Mouse (Mus musculus) liver, embryonic 16.5 days (tissue): Measurements from ENCODE around the gene Il1r2. TPM values are rescaled to one million over a fixed set of nuclear protein-coding genes. Genes with fewer than 3 reads are reported as not detected.
A peak's percentile ranks its signal among the peaks of the same experiment; 100 is the strongest.

Experiments used
- ATAC-seq: fragments of 200-750 bp; cut with Nextera tagmentation; 2 replicates; pipeline ENCODE4 v1.8.0; 2017; ENCODE audit warnings: low read depth, mild to moderate bottlenecking, moderate number of reproducible peaks, moderate library complexity
- H3K27ac ChIP-seq: fragments of 300-500 bp; sonication (generic); 2 replicates; pipeline ENCODE4 v1.5.1; 2014; ENCODE audit warnings: mild to moderate bottlenecking, low read length
- H3K27me3 ChIP-seq: fragments of 300-500 bp; sonication (generic); 2 replicates; pipeline ENCODE4 v1.6.1; 2014; ENCODE audit warnings: low read depth, low read length, mixed read lengths; ENCODE audit not compliant: control insufficient read depth, insufficient read depth
- H3K36me3 ChIP-seq: fragments of 300-500 bp; sonication (generic); 2 replicates; pipeline ENCODE4 v1.6.1; 2014; ENCODE audit warnings: mild to moderate bottlenecking; ENCODE audit not compliant: control insufficient read depth, insufficient read depth
- H3K4me1 ChIP-seq: fragments of 300-500 bp; sonication (generic); 2 replicates; pipeline ENCODE4 v1.6.1; 2014; ENCODE audit warnings: low read depth, low read length, mixed read lengths; ENCODE audit not compliant: control insufficient read depth
- H3K4me2 ChIP-seq: fragments of 300-500 bp; sonication (generic); 2 replicates; pipeline ENCODE4 v1.6.1; 2014; ENCODE audit warnings: low read depth, low read length, mixed read lengths
- H3K4me3 ChIP-seq: fragments of 300-500 bp; sonication (generic); 2 replicates; pipeline ENCODE4 v1.5.1; 2014; ENCODE audit warnings: low read depth, mild to moderate bottlenecking, low read length
- H3K9ac ChIP-seq: fragments of 300-500 bp; sonication (generic); 2 replicates; pipeline ENCODE4 v1.6.1; 2014; ENCODE audit warnings: low read depth, low read length
- H3K9me3 ChIP-seq: fragments of 300-500 bp; sonication (generic); replicated peaks from 2 replicates; pipeline ENCODE4 v1.6.1; 2016; ENCODE audit warnings: low read length; ENCODE audit not compliant: control insufficient read depth
- WGBS: fragments of 180-500 bp; shearing (Covaris S2); extraction: QIAGEN DNeasy Blood & Tissue Kit; methylation state at CpG from one replicate; pipeline ENCODE4 v1.1.7; 2014; ENCODE audit not compliant: insufficient replicate concordance; 5-methylcytosine and 5-hydroxymethylcytosine counted together
- polyA plus RNA-seq: library from polyadenylated mRNA; unstranded; fragments of >200 nt; fragmentation: Nextera tagmentation; extraction: Ambion mirVana; gene quantifications from 2 replicates; pipeline ENCODE4 v1.2.1, GENCODE M21; 2015

Il1r2 gene
- polyA plus RNA-seq, 1 experiment from 2014 or later: 1.9 TPM

GRCm38 (mm10) chr1:40077328-40077727 is 3.4 kb downstream of the Il1r2 start:
- Histone ChIP-seq H3K4me2 (no peak overlapping the region), H3K4me1 (no peaks in the 10 kb centered on the region), H3K4me3 (no peak overlapping the region), H3K9me3 (no peaks in the 10 kb centered on the region), H3K36me3 (no peaks in the 10 kb centered on the region), H3K27me3 (no peaks in the 10 kb centered on the region), H3K9ac (no peak overlapping the region), H3K27ac (no peak overlapping the region)
- no peak for ATAC-seq
- WGBS: 61% methylated on average over 2 of the region's 2 CpGs

- H3K9me3 ChIP-seq: no peaks in the 10 kb centered on the region
- no peaks in the 10 kb centered on the region for H3K36me3 ChIP-seq
- H3K27me3 ChIP-seq: no peaks in the 10 kb centered on the region
- no peak overlapping the region for H3K4me3 ChIP-seq
- no peak for ATAC-seq
- H3K27ac ChIP-seq: no peak overlapping the region
- peaks cover 3% of the 10 kb centered on the region for H3K4me1 ChIP-seq
- H3K4me2 ChIP-seq: no peak overlapping the region
- 35% methylated on average over 2 of the region's 2 CpGs for WGBS
- H3K9ac ChIP-seq: no peak overlapping the region
Observed at GRCm38 (mm10) chr1:40081041-40081440, 7.2 kb downstream of the Il1r2 start.

GRCm38 (mm10) chr1:40084386-40084785 is 10.5 kb downstream of the Il1r2 start:
- Histone ChIP-seq H3K9me3 (no peaks in the 10 kb centered on the region), H3K4me3 (no peak overlapping the region), H3K27me3 (no peaks in the 10 kb centered on the region), H3K4me1 (peaks cover 3% of the 10 kb centered on the region), H3K36me3 (no peaks in the 10 kb centered on the region), H3K9ac (no peak overlapping the region), H3K4me2 (no peak overlapping the region), H3K27ac (no peak overlapping the region)
- ATAC-seq: no peak
- WGBS: 21% methylated on average over 3 of the region's 3 CpGs

DNA sequence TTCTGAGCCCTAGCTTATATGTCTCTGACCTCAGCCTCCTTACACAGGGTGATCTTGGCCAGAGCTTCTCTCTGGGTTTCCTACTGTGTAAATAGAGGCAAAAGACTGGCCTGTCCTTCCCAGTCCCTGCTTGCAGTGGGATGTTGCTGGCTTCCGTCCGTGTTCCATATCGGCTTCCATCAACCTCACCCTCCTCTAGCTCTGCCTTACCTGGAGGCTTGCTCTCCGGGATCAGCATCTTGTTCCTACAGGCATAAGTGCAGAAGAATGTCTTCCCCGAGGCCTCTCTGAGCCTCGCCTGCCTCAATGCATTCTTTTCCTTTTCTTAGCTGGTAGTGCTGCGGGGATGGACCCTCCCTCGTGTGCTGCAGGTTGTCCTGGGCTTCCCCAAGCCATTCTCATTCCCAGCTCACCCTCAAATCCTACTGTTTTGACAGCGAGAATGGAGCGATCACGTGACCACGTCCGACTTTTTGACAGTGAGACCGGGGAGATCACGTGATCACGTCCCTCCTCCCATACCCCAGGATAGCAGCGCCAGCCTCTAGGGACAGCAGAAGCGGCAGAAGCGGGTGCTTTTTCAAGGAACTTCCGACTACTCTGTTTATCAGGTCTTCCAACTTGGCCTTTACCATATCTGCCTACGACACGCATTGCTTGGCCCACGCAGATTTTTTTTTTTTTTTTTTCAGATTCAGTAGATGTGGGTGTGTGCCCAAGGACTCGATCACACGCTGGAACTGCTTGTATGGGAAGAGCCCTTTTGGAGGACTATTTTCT is 11.7 kb downstream of the Il1r2 start:
- H3K27ac ChIP-seq: no peak overlapping the region
- H3K4me1 ChIP-seq: peaks cover 3% of the 10 kb centered on the region
- 2% methylated on average over 25 of the region's 25 CpGs for WGBS
- H3K9me3 ChIP-seq: no peaks in the 10 kb centered on the region
- peak; percentile 69 for ATAC-seq
- peak overlapping the region; percentile 72 for H3K4me2 ChIP-seq
- H3K27me3 ChIP-seq: no peaks in the 10 kb centered on the region
- no peaks in the 10 kb centered on the region for H3K36me3 ChIP-seq
- H3K4me3 ChIP-seq: peak overlapping the region; percentile 48
- peak overlapping the region; percentile 19; the same call in 1 of the 2 replicates for H3K9ac ChIP-seq

DNA sequence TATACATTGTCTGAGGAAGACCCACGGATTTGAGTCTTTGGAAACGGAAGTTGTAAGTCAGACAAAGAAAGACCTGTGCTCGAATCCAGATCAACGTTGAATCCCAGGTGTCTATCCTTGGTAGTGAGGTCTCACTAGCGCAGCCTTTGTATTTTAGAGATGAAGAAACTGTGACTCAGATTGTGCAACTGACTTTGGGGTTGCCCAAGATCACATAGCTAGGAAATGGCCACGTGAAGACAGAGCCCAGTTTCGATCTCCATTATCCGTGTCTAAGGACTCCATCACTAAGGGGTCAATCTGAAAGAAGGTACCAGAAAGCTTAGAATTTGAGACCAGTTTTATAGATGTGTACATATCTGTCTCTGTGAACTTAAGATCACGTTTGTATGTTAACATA is 17.3 kb downstream of the Il1r2 start:
- no peak overlapping the region for H3K4me3 ChIP-seq
- H3K9me3 ChIP-seq: no peaks in the 10 kb centered on the region
- WGBS: 56% methylated on average over 9 of the region's 9 CpGs
- no peak overlapping the region for H3K9ac ChIP-seq
- H3K27me3 ChIP-seq: no peaks in the 10 kb centered on the region
- no peaks in the 10 kb centered on the region for H3K36me3 ChIP-seq
- no peak overlapping the region for H3K4me2 ChIP-seq
- H3K27ac ChIP-seq: no peak overlapping the region
- ATAC-seq: no peak
- no peaks in the 10 kb centered on the region for H3K4me1 ChIP-seq

GRCm38 (mm10) chr1:40092541-40092940 is 18.7 kb downstream of the Il1r2 start:
- H3K36me3 ChIP-seq: no peaks in the 10 kb centered on the region
- no peaks in the 10 kb centered on the region for H3K9me3 ChIP-seq
- 52% methylated on average over 6 of the region's 6 CpGs for WGBS
- no peak for ATAC-seq
- no peak overlapping the region for H3K4me2 ChIP-seq
- no peak overlapping the region for H3K9ac ChIP-seq
- H3K27ac ChIP-seq: no peak overlapping the region
- no peaks in the 10 kb centered on the region for H3K27me3 ChIP-seq
- H3K4me1 ChIP-seq: no peaks in the 10 kb centered on the region
- no peak overlapping the region for H3K4me3 ChIP-seq

DNA sequence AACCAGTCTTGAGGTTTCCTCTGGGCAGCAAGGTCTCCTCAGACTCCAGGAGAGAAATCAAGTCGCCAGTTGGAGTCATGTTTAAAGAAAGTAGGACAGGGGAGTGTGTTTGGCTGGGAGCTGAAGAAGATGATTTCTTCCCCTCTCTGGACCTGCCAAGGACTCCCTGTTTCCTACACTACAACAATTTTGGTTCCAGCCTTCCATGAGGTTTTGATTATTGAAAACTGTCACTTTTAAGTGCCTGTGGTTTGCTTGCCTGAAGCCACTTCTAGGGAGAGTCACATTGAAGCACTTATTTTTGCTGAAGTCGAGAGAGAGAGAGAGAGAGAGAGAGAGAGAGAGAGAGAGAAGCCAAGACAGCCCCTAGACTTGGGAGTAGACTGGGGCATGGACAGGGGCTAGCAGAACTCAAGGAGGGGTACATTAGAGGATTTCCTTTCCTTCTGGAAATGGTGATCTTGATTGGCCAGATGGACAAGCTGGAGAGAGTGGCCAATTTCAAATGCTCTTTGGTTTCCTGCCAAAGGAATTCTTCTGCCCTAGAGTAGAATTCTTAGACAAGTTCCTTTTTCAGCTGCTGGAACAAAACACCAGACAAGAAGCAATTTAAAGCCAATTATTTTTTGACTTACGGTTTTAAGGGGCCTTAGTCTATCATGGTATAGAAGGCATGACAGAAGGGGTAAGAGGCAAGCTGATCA is 20.9 kb downstream of the Il1r2 start:
- WGBS: 42% methylated on average over 3 of the region's 3 CpGs
- Histone ChIP-seq H3K27me3 (no peaks in the 10 kb centered on the region), H3K4me2 (no peak overlapping the region)

DNA sequence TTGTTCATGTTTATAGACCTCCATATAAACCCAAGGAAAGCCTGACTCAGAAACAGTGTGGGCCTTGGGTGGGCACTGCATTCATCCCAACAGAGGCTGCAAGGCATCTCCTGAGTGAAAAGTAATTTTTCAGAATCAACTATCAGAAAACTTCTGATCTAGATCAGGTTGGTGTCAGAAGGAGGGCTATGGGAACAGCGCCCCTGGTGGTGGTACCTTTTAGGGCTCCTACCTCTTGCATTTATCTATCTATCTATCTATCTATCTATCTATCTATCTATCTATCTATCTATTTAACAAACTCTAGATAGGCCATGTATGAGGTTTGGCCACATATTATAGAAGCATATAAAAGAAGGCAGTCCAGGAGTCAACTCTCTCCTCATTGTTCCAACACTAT is 21.7 kb downstream of the Il1r2 start:
- Histone ChIP-seq H3K4me3 (no peak overlapping the region), H3K36me3 (no peaks in the 10 kb centered on the region), H3K4me1 (no peaks in the 10 kb centered on the region), H3K9me3 (no peaks in the 10 kb centered on the region), H3K27ac (no peak overlapping the region), H3K27me3 (no peaks in the 10 kb centered on the region), H3K9ac (no peak overlapping the region), H3K4me2 (no peak overlapping the region)
- 33% methylated on average over 1 of the region's 1 CpGs for WGBS
- ATAC-seq: no peak

More for the DNA sequence above, 20.9 kb downstream of the Il1r2 start:
- Histone ChIP-seq H3K9me3 (no peaks in the 10 kb centered on the region), H3K27ac (no peak overlapping the region), H3K9ac (no peak overlapping the region), H3K4me3 (no peak overlapping the region), H3K4me1 (no peaks in the 10 kb centered on the region), H3K36me3 (no peaks in the 10 kb centered on the region)
- no peak for ATAC-seq

DNA sequence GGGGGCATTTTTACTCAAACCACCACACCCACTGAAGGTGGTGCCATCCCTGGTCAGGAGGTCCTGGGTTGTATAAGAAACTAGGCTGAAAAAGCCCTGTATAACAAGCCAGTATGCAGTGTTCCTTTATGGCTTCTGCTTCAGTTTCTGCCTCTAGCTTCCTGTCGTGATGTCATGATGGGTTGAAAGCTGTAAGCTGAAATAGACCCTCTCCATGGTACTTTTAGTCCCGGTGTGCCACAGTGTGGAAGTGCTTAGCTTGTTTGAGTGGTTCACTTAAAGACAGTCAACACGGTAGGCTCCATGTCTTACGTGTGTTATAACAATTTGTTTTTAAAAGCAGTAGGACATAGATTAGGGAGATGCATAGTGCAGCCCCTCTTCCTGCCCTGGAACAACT is 32.4 kb downstream of the Il1r2 start:
- no peak overlapping the region for H3K9ac ChIP-seq
- no peak overlapping the region for H3K27ac ChIP-seq
- H3K27me3 ChIP-seq: no peaks in the 10 kb centered on the region
- H3K36me3 ChIP-seq: no peaks in the 10 kb centered on the region
- no peaks in the 10 kb centered on the region for H3K4me1 ChIP-seq
- H3K9me3 ChIP-seq: no peaks in the 10 kb centered on the region
- H3K4me2 ChIP-seq: no peak overlapping the region
- ATAC-seq: no peak
- no peak overlapping the region for H3K4me3 ChIP-seq
- 63% methylated on average over 4 of the region's 4 CpGs for WGBS
